Mouse (Mus musculus): ENCODE results near the gene Mylk.
A peak's percentile ranks its signal among the peaks of the same experiment; 100 is the strongest.

Gene Mylk

GRCm38 (mm10) chr16:34936339-34936810 is 191.4 kb downstream of the Mylk start:
- DNase-seq (ENCODE audit: extremely low spot score, low read depth, low spot score) = no peak

- no peak for DNase-seq (ENCODE audit: extremely low spot score, low read depth, low spot score)
Measured at GRCm38 (mm10) chr16:34937611-34938010, 192.6 kb downstream of the Mylk start.

- no peak for DNase-seq (ENCODE audit: extremely low spot score, low read depth, low spot score)
Measured at GRCm38 (mm10) chr16:34938248-34938647, 193.2 kb downstream of the Mylk start.

GRCm38 (mm10) chr16:34939951-34940350 is 194.9 kb downstream of the Mylk start:
- no peak for DNase-seq (ENCODE audit: extremely low spot score, low read depth, low spot score)

- no peak for DNase-seq (ENCODE audit: extremely low spot score, low read depth, low spot score)
Measured at GRCm38 (mm10) chr16:34940363-34940762, 195.4 kb downstream of the Mylk start.

GRCm38 (mm10) chr16:34941915-34942314 is 196.9 kb downstream of the Mylk start:
- DNase-seq (ENCODE audit: extremely low spot score, low read depth, low spot score) = no peak

GRCm38 (mm10) chr16:34946301-34946700 is 201.3 kb downstream of the Mylk start:
- DNase-seq (ENCODE audit: extremely low spot score, low read depth, low spot score) = no peak

- no peak for DNase-seq (ENCODE audit: extremely low spot score, low read depth, low spot score)
Measured at GRCm38 (mm10) chr16:34950935-34951334, 205.9 kb downstream of the Mylk start.

- no peak for DNase-seq (ENCODE audit: extremely low spot score, low read depth, low spot score)
Measured at GRCm38 (mm10) chr16:34952254-34952653, 207.2 kb downstream of the Mylk start.

- no peak for DNase-seq (ENCODE audit: extremely low spot score, low read depth, low spot score)
Measured at GRCm38 (mm10) chr16:34952798-34953197, 207.8 kb downstream of the Mylk start.

- no peak for DNase-seq (ENCODE audit: extremely low spot score, low read depth, low spot score)
Measured at GRCm38 (mm10) chr16:34953501-34953900, 208.5 kb downstream of the Mylk start.

GRCm38 (mm10) chr16:34957487-34958230 is 212.6 kb downstream of the Mylk start:
- DNase-seq (ENCODE audit: extremely low spot score, low read depth, low spot score) = no peak

GRCm38 (mm10) chr16:34958667-34959066 is 213.7 kb downstream of the Mylk start:
- DNase-seq (ENCODE audit: extremely low spot score, low read depth, low spot score) = no peak

- DNase-seq (ENCODE audit: extremely low spot score, low read depth, low spot score) = no peak
Measured at GRCm38 (mm10) chr16:34959261-34959660, 214.3 kb downstream of the Mylk start.

- DNase-seq (ENCODE audit: extremely low spot score, low read depth, low spot score) = no peak
Measured at GRCm38 (mm10) chr16:34960243-34960642, 215.2 kb downstream of the Mylk start.

- no peak for DNase-seq (ENCODE audit: extremely low spot score, low read depth, low spot score)
Measured at GRCm38 (mm10) chr16:34960866-34961582, 216.0 kb downstream of the Mylk start.

- no peak for DNase-seq (ENCODE audit: extremely low spot score, low read depth, low spot score)
Measured at GRCm38 (mm10) chr16:34962322-34962721, 217.3 kb downstream of the Mylk start.

- no peak for DNase-seq (ENCODE audit: extremely low spot score, low read depth, low spot score)
Measured at GRCm38 (mm10) chr16:34963008-34963407, 218.0 kb downstream of the Mylk start.

GRCm38 (mm10) chr16:34966620-34967081 is 221.6 kb downstream of the Mylk start:
- DNase-seq (ENCODE audit: extremely low spot score, low read depth, low spot score) = no peak

GRCm38 (mm10) chr16:34967120-34967800 is 222.2 kb downstream of the Mylk start:
- peak; percentile 24 for DNase-seq (ENCODE audit: extremely low spot score, low read depth, low spot score)

- DNase-seq (ENCODE audit: extremely low spot score, low read depth, low spot score) = no peak
Measured at GRCm38 (mm10) chr16:34968181-34968580, 223.2 kb downstream of the Mylk start.

GRCm38 (mm10) chr16:34972471-34972870 is 227.5 kb downstream of the Mylk start:
- DNase-seq (ENCODE audit: extremely low spot score, low read depth, low spot score) = no peak

All from hindlimb bud, embryonic 11.5 days (tissue).